Mouse (Mus musculus) liver, postnatal 0 days (tissue): ENCODE measurements around the gene Unk. TPM values are rescaled to one million over a fixed set of nuclear protein-coding genes. Genes with fewer than 3 reads are reported as not detected.

Experiments used
- ATAC-seq: fragments of 200-750 bp; cut with Nextera tagmentation; 2 replicates; pipeline ENCODE4 v1.8.0; 2017; ENCODE audit warnings: mild to moderate bottlenecking, moderate library complexity
- DNase-seq: peaks from one replicate; pipeline ENCODE4 v3.0.0-alpha.2; 2016
- H3K27ac ChIP-seq: fragments of 300-500 bp; sonication (generic); 2 replicates; pipeline ENCODE4 v1.5.1; 2014; ENCODE audit warnings: antibody characterized with exemption, moderate library complexity, mild to moderate bottlenecking, low read depth
- H3K27me3 ChIP-seq: fragments of 300-500 bp; sonication (generic); 2 replicates; pipeline ENCODE4 v1.6.1; 2014; ENCODE audit warnings: low read length, control low read depth, mixed read lengths; ENCODE audit not compliant: insufficient read depth
- H3K36me3 ChIP-seq: fragments of 300-500 bp; sonication (generic); replicated peaks from 2 replicates; pipeline ENCODE4 v1.6.1; 2014; ENCODE audit warnings: mild to moderate bottlenecking, control low read depth, low read length, moderate library complexity, mixed read lengths; ENCODE audit not compliant: insufficient read depth
- H3K4me1 ChIP-seq: fragments of 300-500 bp; sonication (generic); 2 replicates; pipeline ENCODE4 v1.6.1; 2014; ENCODE audit warnings: antibody characterized with exemption, mild to moderate bottlenecking, control low read depth; ENCODE audit not compliant: insufficient read depth
- H3K4me2 ChIP-seq: fragments of 300-500 bp; sonication (generic); 2 replicates; pipeline ENCODE4 v1.6.1; 2014; ENCODE audit warnings: low read depth, mild to moderate bottlenecking, low read length, moderate library complexity, mixed read lengths
- H3K4me3 ChIP-seq: fragments of 300-500 bp; sonication (generic); 2 replicates; pipeline ENCODE4 v1.5.1; 2014; ENCODE audit warnings: low read depth, low read length
- H3K9ac ChIP-seq: fragments of 300-500 bp; sonication (generic); replicated peaks from 2 replicates; pipeline ENCODE4 v1.6.1; 2014; ENCODE audit warnings: mild to moderate bottlenecking, moderate library complexity
- H3K9me3 ChIP-seq: fragments of 300-500 bp; sonication (generic); 2 replicates; pipeline ENCODE4 v1.6.1; 2016; ENCODE audit warnings: mild to moderate bottlenecking, control low read depth, low read length, mixed read lengths
- CTCF ChIP-seq: sonication (generic); IDR thresholded peaks from 2 replicates; pipeline ENCODE4 v1.5.1; 2016; ENCODE audit warnings: antibody characterized with exemption, low read depth
- EP300 ChIP-seq: IDR thresholded peaks from 2 replicates; pipeline ENCODE4 v1.6.1; 2016; ENCODE audit warnings: antibody characterized with exemption, low read depth, mild to moderate bottlenecking
- WGBS: fragments of 180-500 bp; shearing (Covaris S2); extraction: QIAGEN DNeasy Blood & Tissue Kit; methylation state at CpG from one replicate; pipeline ENCODE4 v1.1.7; 2014; ENCODE audit not compliant: insufficient replicate concordance; 5-methylcytosine and 5-hydroxymethylcytosine counted together
- polyA plus RNA-seq: library from polyadenylated mRNA; unstranded; fragments of >200 nt; fragmentation: Nextera tagmentation; extraction: Ambion mirVana; gene quantifications from 2 replicates; pipeline ENCODE4 v1.2.1, GENCODE M21; 2015

The Unk gene
- polyA plus RNA-seq, 1 experiment from 2014 or later: 5.1 TPM

DNA sequence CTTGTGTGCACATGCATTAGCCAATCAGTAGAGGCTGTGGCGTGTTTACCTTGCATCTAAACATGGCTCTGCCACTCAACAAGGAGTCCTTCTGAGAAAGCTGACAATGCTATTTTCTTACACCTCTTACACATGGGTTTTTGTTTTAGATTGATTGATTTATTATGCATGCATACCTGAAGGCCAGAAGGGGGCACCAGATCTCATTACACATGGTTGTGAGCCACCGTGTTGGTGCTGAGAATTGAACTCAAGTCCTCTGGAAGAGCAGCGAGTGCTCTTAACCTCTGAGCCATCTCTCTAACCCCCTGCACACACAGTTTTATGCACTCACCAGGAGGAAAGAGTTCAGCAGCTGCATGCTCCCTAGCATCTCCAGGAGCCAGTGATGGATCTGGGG, 27.2 kb upstream of the Unk start:
- ATAC-seq (no peak), DNase-seq (no peak)
- no peak overlapping the region for H3K4me2 ChIP-seq
- no peaks in the 10 kb centered on the region for H3K9me3 ChIP-seq
- H3K27ac ChIP-seq: no peak overlapping the region
- peaks cover 5% of the 10 kb centered on the region; the same call in 1 of the 2 replicates for H3K36me3 ChIP-seq
- WGBS: 79% methylated on average over 3 of the region's 3 CpGs
- TF ChIP-seq CTCF (peak; percentile 22; the same call in 1 of the 2 replicates), EP300 (no peak)
- 0 out of 2 replicates have a peak, but pooled peaks cover 4% of the 10 kb centered on the region for H3K27me3 ChIP-seq
- H3K4me1 ChIP-seq: peaks cover 20% of the 10 kb centered on the region
- H3K4me3 ChIP-seq: no peak overlapping the region
- no peak overlapping the region for H3K9ac ChIP-seq

GRCm38 (mm10) chr11:116004186-116004823, 25.8 kb upstream of the Unk start:
- 19% methylated on average over 8 of the region's 8 CpGs for WGBS
- peak; percentile 1 for ATAC-seq

DNA sequence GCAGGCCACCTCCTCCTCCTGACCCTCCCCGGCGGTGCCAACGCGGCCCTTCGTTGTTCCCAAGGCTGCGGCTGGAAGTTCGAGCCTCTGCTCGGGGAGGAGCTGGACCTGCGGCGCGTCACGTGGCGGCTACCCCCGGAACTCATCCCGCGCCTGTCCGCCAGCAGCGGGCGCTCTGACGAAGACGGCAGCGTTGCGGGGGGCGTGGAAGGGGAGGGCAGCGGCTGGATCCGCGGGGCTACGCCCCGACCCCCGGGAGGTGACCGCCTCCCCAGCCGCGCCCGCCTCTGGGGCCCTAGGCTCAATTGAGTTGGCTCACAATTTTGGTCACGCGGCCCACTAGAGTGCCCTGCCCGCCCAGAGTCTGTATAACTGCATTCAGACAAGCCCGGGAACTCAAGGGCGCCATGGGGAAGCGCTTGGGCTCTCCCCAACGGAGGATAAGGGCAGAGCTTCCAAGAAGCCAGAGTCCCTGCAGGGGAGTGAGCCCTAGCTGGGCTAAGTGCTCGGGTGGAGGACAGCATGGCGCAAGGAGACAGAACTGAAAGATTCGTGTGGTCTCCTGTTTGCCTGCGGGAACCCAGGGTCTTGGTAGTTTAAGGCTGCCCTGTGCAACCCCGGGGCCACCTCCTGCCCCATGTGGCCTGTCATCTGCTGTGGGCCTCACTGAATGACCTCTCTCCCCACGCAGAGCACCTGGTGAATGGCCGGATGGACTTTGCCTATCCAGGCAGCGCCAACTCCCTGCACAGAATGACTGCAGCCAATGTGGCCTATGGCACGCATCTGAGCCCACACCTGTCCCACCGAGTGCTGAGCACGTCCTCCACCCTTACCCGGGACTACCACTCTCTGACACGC, 25.1 kb upstream of the Unk start:
- DNase-seq (peak; percentile 87), ATAC-seq (peak; percentile 77)
- Histone ChIP-seq H3K36me3 (peaks cover 17% of the 10 kb centered on the region), H3K9me3 (no peaks in the 10 kb centered on the region), H3K4me1 (peaks cover 17% of the 10 kb centered on the region), H3K27ac (peak overlapping the region; percentile 90), H3K27me3 (no peaks in the 10 kb centered on the region), H3K4me2 (peak overlapping the region; percentile 84), H3K4me3 (peak overlapping the region; percentile 40), H3K9ac (peak overlapping the region; percentile 65)
- TF ChIP-seq EP300: no peak
- peak; percentile 82 for TF ChIP-seq CTCF
- WGBS: 5% methylated on average over 48 of the region's 54 CpGs

More at GRCm38 (mm10) chr11:116004186-116004823, 25.8 kb upstream of the Unk start:
- H3K4me2 ChIP-seq: peak overlapping the region; percentile 84
- H3K4me1 ChIP-seq: peaks cover 20% of the 10 kb centered on the region
- H3K9me3 ChIP-seq: no peaks in the 10 kb centered on the region
- peak overlapping the region; percentile 40 for H3K4me3 ChIP-seq
- H3K27me3 ChIP-seq: 0 out of 2 replicates have a peak, but pooled peaks cover 4% of the 10 kb centered on the region
- peak overlapping the region; percentile 90 for H3K27ac ChIP-seq
- H3K36me3 ChIP-seq: peaks cover 14% of the 10 kb centered on the region
- H3K9ac ChIP-seq: peak overlapping the region; percentile 65
- TF ChIP-seq EP300: no peak
- DNase-seq: no peak

DNA sequence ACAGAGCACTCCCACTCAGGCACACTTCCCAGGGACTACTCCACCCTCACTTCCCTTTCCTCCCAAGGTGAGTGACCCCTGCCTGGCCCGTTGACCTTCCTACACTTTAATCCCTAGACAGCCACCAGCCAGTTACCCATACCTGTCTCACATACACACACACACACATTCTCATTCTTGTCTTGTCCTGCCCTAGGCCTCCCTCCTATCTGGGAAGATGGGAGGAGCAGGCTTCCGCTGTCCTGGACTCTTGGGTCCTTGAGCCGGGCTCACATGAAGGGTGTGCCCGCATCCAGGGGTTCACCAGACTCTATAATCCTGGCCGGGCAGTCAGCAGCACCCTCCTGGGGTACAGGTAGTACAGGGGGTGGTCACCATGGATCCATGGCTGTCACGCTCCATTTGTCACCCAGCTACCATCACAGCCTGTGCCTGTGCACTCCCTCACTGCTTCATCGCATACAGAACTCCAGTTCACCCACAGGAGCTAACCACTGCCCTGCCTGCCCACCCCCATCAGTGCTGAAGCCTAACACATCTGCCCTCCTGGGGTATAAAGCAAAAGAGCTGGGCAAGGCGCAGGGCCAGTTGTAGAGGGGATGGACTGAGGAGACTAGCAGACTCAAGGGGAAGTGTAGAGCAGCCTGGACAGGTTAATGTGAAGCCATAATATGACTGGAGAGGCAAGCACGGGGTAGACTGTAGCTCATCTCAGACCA, 24.3 kb upstream of the Unk start:
- H3K9me3 ChIP-seq: no peaks in the 10 kb centered on the region
- no peaks in the 10 kb centered on the region for H3K27me3 ChIP-seq
- H3K36me3 ChIP-seq: peaks cover 18% of the 10 kb centered on the region
- H3K4me1 ChIP-seq: peaks cover 18% of the 10 kb centered on the region
- no peak overlapping the region for H3K4me3 ChIP-seq
- ATAC-seq (0 out of 2 replicates have a peak, but pooled peaks have one; percentile 0), DNase-seq (peak; percentile 16)
- WGBS: 61% methylated on average over 9 of the region's 9 CpGs
- H3K4me2 ChIP-seq: peak overlapping the region; percentile 84
- peak overlapping the region; percentile 65 for H3K9ac ChIP-seq
- peak overlapping the region; percentile 90 for H3K27ac ChIP-seq
- TF ChIP-seq EP300: no peak
- TF ChIP-seq CTCF: no peak

GRCm38 (mm10) chr11:116007095-116007850, 22.8 kb upstream of the Unk start:
- no peak for ATAC-seq
- DNase-seq: peak; percentile 20
- H3K27me3 ChIP-seq: no peaks in the 10 kb centered on the region
- TF ChIP-seq CTCF: no peak
- no peak for TF ChIP-seq EP300
- peaks cover 18% of the 10 kb centered on the region for H3K36me3 ChIP-seq
- H3K4me2 ChIP-seq: no peak overlapping the region
- no peak overlapping the region for H3K27ac ChIP-seq
- peaks cover 26% of the 10 kb centered on the region for H3K4me1 ChIP-seq
- no peak overlapping the region for H3K9ac ChIP-seq
- no peaks in the 10 kb centered on the region for H3K9me3 ChIP-seq
- WGBS: 86% methylated on average over 28 of the region's 28 CpGs
- no peak overlapping the region for H3K4me3 ChIP-seq
